Mouse (Mus musculus) midbrain, postnatal 0 days (tissue): ENCODE results near the gene Hsd17b14. TPM values are rescaled to one million over a fixed set of nuclear protein-coding genes. Genes with fewer than 3 reads are reported as not detected.

Experiments used
- ATAC-seq: fragments of 200-750 bp; cut with Nextera tagmentation; 2 replicates; pipeline ENCODE4 v1.8.0; 2017; ENCODE audit warnings: moderate number of reproducible peaks, mild to moderate bottlenecking, moderate TSS enrichment, moderate library complexity; ENCODE audit not compliant: low FRiP score
- DNase-seq: peaks from one replicate; pipeline ENCODE4 v3.0.0-alpha.2; 2015; ENCODE audit warnings: low spot score
- H3K27ac ChIP-seq: fragments of 300-500 bp; sonication (generic); 2 replicates; pipeline ENCODE4 v1.5.1; 2014; ENCODE audit warnings: low read depth, mild to moderate bottlenecking, low read length, mixed read lengths
- H3K27me3 ChIP-seq: fragments of 300-500 bp; sonication (generic); 2 replicates; pipeline ENCODE4 v1.6.1; 2014; ENCODE audit warnings: low read length, control low read depth, mixed read lengths; ENCODE audit not compliant: insufficient read depth
- H3K36me3 ChIP-seq: fragments of 300-500 bp; sonication (generic); 2 replicates; pipeline ENCODE4 v1.6.1; 2014; ENCODE audit warnings: low read length, control low read depth, mixed read lengths; ENCODE audit not compliant: insufficient read depth
- H3K4me1 ChIP-seq: fragments of 300-500 bp; sonication (generic); 2 replicates; pipeline ENCODE4 v1.6.1; 2014; ENCODE audit warnings: mild to moderate bottlenecking, control low read depth, antibody characterized with exemption, low read length, mixed read lengths; ENCODE audit not compliant: insufficient read depth
- H3K4me2 ChIP-seq: fragments of 300-500 bp; sonication (generic); 2 replicates; pipeline ENCODE4 v1.6.1; 2014; ENCODE audit warnings: low read depth, mild to moderate bottlenecking, low read length, mixed read lengths; ENCODE audit not compliant: poor library complexity, severe bottlenecking
- H3K4me3 ChIP-seq: fragments of 300-500 bp; sonication (generic); 2 replicates; pipeline ENCODE4 v1.5.1; 2014; ENCODE audit warnings: low read depth, mild to moderate bottlenecking, low read length, moderate library complexity
- H3K9ac ChIP-seq: fragments of 300-500 bp; sonication (generic); replicated peaks from 2 replicates; pipeline ENCODE4 v1.6.1; 2014; ENCODE audit warnings: mild to moderate bottlenecking, low read length, moderate library complexity, mixed read lengths; ENCODE audit not compliant: poor library complexity, severe bottlenecking
- H3K9me3 ChIP-seq: fragments of 300-500 bp; sonication (generic); 2 replicates; pipeline ENCODE4 v1.6.1; 2016; ENCODE audit warnings: low read length, control low read depth
- CTCF ChIP-seq: IDR thresholded peaks from 2 replicates; pipeline ENCODE4 v1.5.1; 2016; ENCODE audit warnings: antibody characterized with exemption, mild to moderate bottlenecking
- WGBS: fragments of 180-500 bp; shearing (Covaris S2); extraction: QIAGEN DNeasy Blood & Tissue Kit; methylation state at CpG from one replicate; pipeline ENCODE4 v1.1.7; 2014; 5-methylcytosine and 5-hydroxymethylcytosine counted together
- polyA plus RNA-seq: library from polyadenylated mRNA; unstranded; fragments of >200 nt; fragmentation: Nextera tagmentation; extraction: Ambion mirVana; gene quantifications from 2 replicates; pipeline ENCODE4 v1.2.1, GENCODE M21; 2015
- total RNA-seq: library from RNA; depleted of rRNA; stranded (reverse); fragments of >200 nt; gene quantifications from 2 replicates; pipeline ENCODE4 v1.2.3, GENCODE M21; 2014

The Hsd17b14 gene
- total and polyA plus RNA-seq, 2 experiments from 2014 or later: 0.15 TPM; not detected in 1

- TF ChIP-seq CTCF: no peak
- Histone ChIP-seq H3K4me1 (peaks cover 4% of the 10 kb centered on the region; the same call in 1 of the 2 replicates), H3K4me3 (peak overlapping the region; percentile 60), H3K27ac (peak overlapping the region; percentile 80), H3K36me3 (no peaks in the 10 kb centered on the region), H3K9ac (peak overlapping the region; percentile 73), H3K4me2 (peak overlapping the region; percentile 77), H3K9me3 (no peaks in the 10 kb centered on the region), H3K27me3 (no peaks in the 10 kb centered on the region)
- DNase-seq: no peak
- WGBS: 80% methylated on average over 10 of the region's 10 CpGs
- ATAC-seq: no peak
These were observed 17.1 kb upstream of the Hsd17b14 start for GRCm38 (mm10) chr7:45537602-45538001.

- under 1% methylated on average over 28 of the region's 29 CpGs for WGBS
- Histone ChIP-seq H3K4me3 (peak overlapping the region; percentile 60), H3K4me2 (peak overlapping the region; percentile 77), H3K27ac (peak overlapping the region; percentile 80), H3K27me3 (no peaks in the 10 kb centered on the region), H3K9me3 (no peaks in the 10 kb centered on the region), H3K9ac (peak overlapping the region; percentile 73), H3K36me3 (no peaks in the 10 kb centered on the region), H3K4me1 (peaks cover 4% of the 10 kb centered on the region; the same call in 1 of the 2 replicates)
- ATAC-seq (peak; percentile 87), DNase-seq (peak; percentile 88)
- peak; percentile 63 for TF ChIP-seq CTCF
These were observed 16.3 kb upstream of the Hsd17b14 start for GRCm38 (mm10) chr7:45538163-45539041.

- H3K36me3 ChIP-seq: no peaks in the 10 kb centered on the region
- TF ChIP-seq CTCF: no peak
- ATAC-seq: no peak
- DNase-seq: no peak
- no peak overlapping the region for H3K27ac ChIP-seq
- WGBS: 78% methylated on average over 3 of the region's 3 CpGs
- no peaks in the 10 kb centered on the region for H3K9me3 ChIP-seq
- H3K4me2 ChIP-seq: no peak overlapping the region
- no peak overlapping the region for H3K9ac ChIP-seq
- peaks cover 4% of the 10 kb centered on the region; the same call in 1 of the 2 replicates for H3K4me1 ChIP-seq
- no peak overlapping the region for H3K4me3 ChIP-seq
- no peaks in the 10 kb centered on the region for H3K27me3 ChIP-seq
These were observed 15.6 kb upstream of the Hsd17b14 start for GRCm38 (mm10) chr7:45539095-45539494.

GRCm38 (mm10) chr7:45540213-45540612 is 14.5 kb upstream of the Hsd17b14 start:
- H3K4me3 ChIP-seq: no peak overlapping the region
- H3K27ac ChIP-seq: no peak overlapping the region
- no peak overlapping the region for H3K9ac ChIP-seq
- H3K27me3 ChIP-seq: no peaks in the 10 kb centered on the region
- no peak for TF ChIP-seq CTCF
- no peaks in the 10 kb centered on the region for H3K9me3 ChIP-seq
- 43% methylated on average over 2 of the region's 2 CpGs for WGBS
- H3K4me2 ChIP-seq: no peak overlapping the region
- DNase-seq: peak; percentile 10
- no peak for ATAC-seq
- H3K36me3 ChIP-seq: no peaks in the 10 kb centered on the region
- peaks cover 4% of the 10 kb centered on the region; the same call in 1 of the 2 replicates for H3K4me1 ChIP-seq

- 95% methylated on average over 1 of the region's 1 CpGs for WGBS
- Histone ChIP-seq H3K9ac (no peak overlapping the region), H3K36me3 (no peaks in the 10 kb centered on the region), H3K4me3 (no peak overlapping the region), H3K9me3 (no peaks in the 10 kb centered on the region), H3K27me3 (no peaks in the 10 kb centered on the region), H3K27ac (no peak overlapping the region), H3K4me1 (no peaks in the 10 kb centered on the region), H3K4me2 (no peak overlapping the region)
- DNase-seq (no peak), ATAC-seq (no peak)
- 0 out of 2 replicates have a peak, but pooled peaks have one; percentile 2 for TF ChIP-seq CTCF
These were observed 10.2 kb upstream of the Hsd17b14 start for GRCm38 (mm10) chr7:45544525-45544924.
